Comparison of ENCODE assay signal across 24 mouse cellular contexts in genomic region chr8:95049636-95050035, GRCm38 (mm10). TPM values are rescaled to one million over a fixed set of nuclear protein-coding genes. Genes with fewer than 3 reads are reported as not detected.
"Had no signal": no experiment of that assay in that cellular context is flagged by ENCODE, and none has a peak within 500 bp of the region (broad histone marks: within the 10 kb centered on the region; RNA-seq: fewer than 3 reads in every experiment).

No protein-coding gene starts in this region.

- H3K27me3 ChIP-seq: kidney, embryonic 15.5 days; liver, embryonic 12.5 days; liver, embryonic 15.5 days; lung, embryonic 15.5 days; midbrain, embryonic 12.5 days; midbrain, embryonic 15.5 days had no signal

- H3K27ac ChIP-seq: kidney, embryonic 15.5 days; left cerebral cortex, adult 2 months; liver, embryonic 12.5 days; liver, embryonic 15.5 days; lung, embryonic 15.5 days; midbrain, embryonic 12.5 days; midbrain, embryonic 15.5 days; stomach, postnatal 0 days had no signal

- H3K4me3 ChIP-seq: kidney, embryonic 15.5 days; left cerebral cortex, adult 2 months; liver, embryonic 12.5 days; liver, embryonic 15.5 days; lung, embryonic 15.5 days; midbrain, embryonic 12.5 days; midbrain, embryonic 15.5 days had no signal

- H3K36me3 ChIP-seq: kidney, embryonic 15.5 days; liver, embryonic 12.5 days; liver, embryonic 15.5 days; lung, embryonic 15.5 days; midbrain, embryonic 12.5 days; midbrain, embryonic 15.5 days had no signal

- ATAC-seq: liver, embryonic 12.5 days; midbrain, embryonic 15.5 days had no signal

- DNase-seq: kidney, adult 11 months; kidney, adult 8-10 months; kidney, postnatal 10 days; kidney, postnatal 36 days; layer of hippocampus, postnatal 36 days; liver; lung, adult 18-20 months; lung, postnatal 10 days; lung, postnatal 36 days; right cerebral cortex, adult 18-20 months; right cerebral cortex, postnatal 14 days; right cerebral cortex, postnatal 4 days; thymus, postnatal 25 days had no signal

RNA-seq across cellular contexts. Expression of gene Drc7, which starts 5.3 kb away (rescaled TPM):
- total RNA-seq: monocyte, adult 5-6 weeks had no signal
- polyA plus RNA-seq: kidney, embryonic 15.5 days; midbrain, embryonic 12.5 days; neural tube, embryonic 11.5 days; stomach, embryonic 14.5 days had no signal
